Mouse (Mus musculus) myocyte (in vitro differentiated cells): Measurements from ENCODE around the gene Wdr66. TPM values are rescaled to one million over a fixed set of nuclear protein-coding genes. Genes with fewer than 3 reads are reported as not detected.

Experiments
- H3K27me3 ChIP-seq: one replicate; pipeline ENCODE4 v1.6.1; 2011; ENCODE audit not compliant: control insufficient read depth, insufficient read depth, insufficient read length
- H3K36me3 ChIP-seq: one replicate; pipeline ENCODE4 v1.6.1; 2011; ENCODE audit not compliant: control insufficient read depth, insufficient read depth
- H3K4me2 ChIP-seq: one replicate; pipeline ENCODE4 v1.6.1; 2011; ENCODE audit warnings: low read depth, control low read depth
- H3K4me3 ChIP-seq: one replicate; pipeline ENCODE4 v1.5.1; 2011; ENCODE audit warnings: mild to moderate bottlenecking, control low read depth, moderate library complexity
- H3K79me2 ChIP-seq: one replicate; pipeline ENCODE4 v1.6.1; 2011; ENCODE audit not compliant: control insufficient read depth, insufficient read depth
- H3ac ChIP-seq: one replicate; pipeline ENCODE4 v1.6.1; 2011; ENCODE audit not compliant: control insufficient read depth, insufficient read length
- CEBPB ChIP-seq: IDR thresholded peaks from 2 replicates; pipeline ENCODE4 v1.6.1; 2011; ENCODE audit warnings: mild to moderate bottlenecking, moderate library complexity; ENCODE audit not compliant: poor library complexity, insufficient read depth, severe bottlenecking
- E2F4 ChIP-seq: IDR thresholded peaks from one replicate; pipeline ENCODE4 v1.6.1; 2011; ENCODE audit warnings: mild to moderate bottlenecking, control low read depth, moderate library complexity; ENCODE audit not compliant: insufficient read depth
- MAX ChIP-seq: IDR thresholded peaks from one replicate; pipeline ENCODE4 v1.6.1; 2011; ENCODE audit warnings: low read depth, mild to moderate bottlenecking, control low read depth
- MYOD1 ChIP-seq, 3 experiments: IDR thresholded peaks; one replicate each; pipeline ENCODE4 v1.6.1; 2011; ENCODE audit warnings: control low read depth in 2 of 3, low read depth in 2 of 3, mild to moderate bottlenecking in 2 of 3, moderate library complexity in 1 of 3; ENCODE audit not compliant: insufficient read length in 2 of 3, control insufficient read depth in 1 of 3
- MYOG ChIP-seq, 3 experiments: IDR thresholded peaks; one replicate each; pipeline ENCODE4 v1.6.1; 2011; ENCODE audit warnings: control low read depth in 2 of 3, low read depth in 2 of 3, mild to moderate bottlenecking in 2 of 3; ENCODE audit not compliant: insufficient read length in 2 of 3, control insufficient read depth in 1 of 3, insufficient read depth in 1 of 3
- POLR2A ChIP-seq: IDR thresholded peaks from one replicate; pipeline ENCODE4 v1.6.1; 2011; ENCODE audit warnings: low read depth, mild to moderate bottlenecking, control low read depth, moderate library complexity; ENCODE audit not compliant: insufficient read length
- POLR2AphosphoS2 ChIP-seq: IDR thresholded peaks from one replicate; pipeline ENCODE4 v1.6.1; 2011; ENCODE audit warnings: low read depth, control low read depth; ENCODE audit not compliant: insufficient read length
- REST ChIP-seq: IDR thresholded peaks from one replicate; pipeline ENCODE4 v1.6.1; 2011; ENCODE audit warnings: mild to moderate bottlenecking, control low read depth, moderate library complexity; ENCODE audit not compliant: insufficient read depth, insufficient read length
- SRF ChIP-seq: IDR thresholded peaks from one replicate; pipeline ENCODE4 v1.6.1; 2011; ENCODE audit warnings: low read depth; ENCODE audit not compliant: control insufficient read depth, insufficient read length
- TCF12 ChIP-seq: IDR thresholded peaks from one replicate; pipeline ENCODE4 v1.6.1; 2011; ENCODE audit warnings: mild to moderate bottlenecking, control low read depth; ENCODE audit not compliant: poor library complexity, insufficient read depth, severe bottlenecking
- TCF3 ChIP-seq: IDR thresholded peaks from one replicate; pipeline ENCODE4 v1.6.1; 2011; ENCODE audit warnings: low read depth, control low read depth; ENCODE audit not compliant: insufficient read length
- USF1 ChIP-seq: IDR thresholded peaks from one replicate; pipeline ENCODE4 v1.6.1; 2011; ENCODE audit warnings: low read depth, mild to moderate bottlenecking, control low read depth, moderate library complexity
- polyA plus RNA-seq: library from polyadenylated mRNA; unstranded; fragments of >200 nt; fragmentation: generic; extraction: Trizol; gene quantifications from one replicate; pipeline ENCODE4 v1.2.1, GENCODE M21; 2012; ENCODE audit warnings: missing spikeins

Gene Wdr66
- polyA plus RNA-seq, 1 experiment = 0.38 TPM

- Histone ChIP-seq H3K36me3 (no peaks in the 10 kb centered on the region), H3ac (no peak overlapping the region), H3K27me3 (no peaks in the 10 kb centered on the region), H3K4me3 (no peak overlapping the region), H3K4me2 (no peak overlapping the region), H3K79me2 (peaks cover 18% of the 10 kb centered on the region)
- TF ChIP-seq POLR2A (no peak), MYOD1 (IDR thresholded peaks at IDR 0.05; ENCODE audit: control insufficient read depth in 1 of 3, insufficient read length in 2 of 3, low read depth in 2 of 3) (no peak), MYOG (IDR thresholded peaks at IDR 0.05; ENCODE audit: control insufficient read depth in 1 of 3, insufficient read depth in 1 of 3, insufficient read length in 2 of 3, low read depth in 2 of 3) (no peak), POLR2AphosphoS2 (no peak), CEBPB (no peak), E2F4 (no peak), TCF12 (no peak), TCF3 (no peak)
Observed at GRCm38 (mm10) chr5:123347985-123348384, 96.1 kb downstream of the Wdr66 start.

GRCm38 (mm10) chr5:123350386-123350785, 98.5 kb downstream of the Wdr66 start:
- no peak overlapping the region for H3K4me2 ChIP-seq
- TF ChIP-seq TCF12 (no peak), POLR2A (no peak), TCF3 (no peak), E2F4 (no peak), MAX (no peak), MYOD1 (IDR thresholded peaks at IDR 0.05; ENCODE audit: control insufficient read depth in 1 of 3, insufficient read length in 2 of 3, low read depth in 2 of 3) (no peak), MYOG (IDR thresholded peaks at IDR 0.05; ENCODE audit: control insufficient read depth in 1 of 3, insufficient read depth in 1 of 3, insufficient read length in 2 of 3, low read depth in 2 of 3) (no peak), REST (no peak), CEBPB (no peak), SRF (no peak), USF1 (no peak), POLR2AphosphoS2 (no peak)
- no peaks in the 10 kb centered on the region for H3K36me3 ChIP-seq
- H3K4me3 ChIP-seq = no peak overlapping the region
- H3K79me2 ChIP-seq = peaks cover 18% of the 10 kb centered on the region
- H3ac ChIP-seq = no peak overlapping the region
- no peaks in the 10 kb centered on the region for H3K27me3 ChIP-seq

DNA sequence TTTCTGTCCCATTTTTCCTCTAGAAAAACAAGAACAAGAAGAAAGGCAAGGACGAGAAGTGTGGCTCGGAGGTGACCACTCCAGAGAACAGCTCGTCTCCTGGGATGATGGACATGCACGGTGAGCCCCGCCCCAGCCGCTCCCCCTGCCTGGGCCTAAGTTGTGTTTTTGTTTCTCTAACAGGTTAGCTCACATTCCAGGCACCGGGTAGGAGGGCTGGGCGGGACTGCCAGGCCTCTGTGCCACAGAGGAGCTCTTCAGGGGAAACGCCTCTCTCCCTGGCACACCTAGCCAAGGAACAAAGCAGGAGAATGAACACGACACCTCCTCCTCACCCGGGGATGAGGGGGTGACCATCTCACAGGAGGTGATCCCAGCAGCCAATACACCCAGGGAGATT, 104.0 kb downstream of the Wdr66 start:
- Histone ChIP-seq H3K4me3 (no peak overlapping the region), H3K4me2 (no peak overlapping the region), H3ac (no peak overlapping the region), H3K36me3 (peaks cover 5% of the 10 kb centered on the region), H3K27me3 (no peaks in the 10 kb centered on the region), H3K79me2 (no peaks in the 10 kb centered on the region)
- no peak for TF ChIP-seq MYOG (IDR thresholded peaks at IDR 0.05; ENCODE audit: control insufficient read depth in 1 of 3, insufficient read depth in 1 of 3, insufficient read length in 2 of 3, low read depth in 2 of 3)
- TF ChIP-seq REST = no peak
- TF ChIP-seq MYOD1 (IDR thresholded peaks at IDR 0.05; ENCODE audit: control insufficient read depth in 1 of 3, insufficient read length in 2 of 3, low read depth in 2 of 3) = no peak
- no peak for TF ChIP-seq POLR2AphosphoS2
- no peak for TF ChIP-seq POLR2A
- TF ChIP-seq SRF = no peak
- TF ChIP-seq E2F4 = no peak
- TF ChIP-seq MAX = no peak
- TF ChIP-seq USF1 = no peak
- no peak for TF ChIP-seq CEBPB
- TF ChIP-seq TCF12 = no peak
- TF ChIP-seq TCF3 = no peak

DNA sequence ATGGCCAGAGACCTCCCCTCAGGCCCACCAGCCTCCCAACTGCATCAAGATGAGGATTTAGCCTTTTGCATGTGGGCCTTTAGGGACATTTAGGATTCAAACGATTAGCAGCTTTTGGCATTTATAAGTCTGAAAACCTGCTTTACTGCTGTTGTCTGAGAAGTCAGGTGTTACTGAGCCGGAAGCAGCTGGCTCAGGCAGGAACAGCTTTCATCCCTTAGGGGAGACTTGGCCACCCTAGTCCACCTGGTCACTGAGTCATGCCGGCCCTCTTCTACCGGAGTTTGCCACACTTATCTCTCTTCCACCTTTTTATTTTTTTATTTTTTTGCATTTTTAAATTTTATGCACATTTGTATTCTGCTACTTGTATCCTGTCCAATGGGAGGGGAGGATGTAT, 105.4 kb downstream of the Wdr66 start:
- H3K36me3 ChIP-seq = peaks cover 10% of the 10 kb centered on the region
- H3ac ChIP-seq = no peak overlapping the region
- H3K79me2 ChIP-seq = no peaks in the 10 kb centered on the region
- H3K4me2 ChIP-seq = no peak overlapping the region
- TF ChIP-seq TCF12 (no peak), E2F4 (no peak), CEBPB (no peak), TCF3 (no peak), MAX (no peak), POLR2A (no peak), REST (no peak), MYOD1 (IDR thresholded peaks at IDR 0.05; ENCODE audit: control insufficient read depth in 1 of 3, insufficient read length in 2 of 3, low read depth in 2 of 3) (no peak)
- no peaks in the 10 kb centered on the region for H3K27me3 ChIP-seq
- no peak overlapping the region for H3K4me3 ChIP-seq

GRCm38 (mm10) chr5:123359431-123359830, 107.5 kb downstream of the Wdr66 start:
- TF ChIP-seq MYOD1 (IDR thresholded peaks at IDR 0.05; ENCODE audit: control insufficient read depth in 1 of 3, insufficient read length in 2 of 3, low read depth in 2 of 3) = no peak
- TF ChIP-seq SRF = no peak
- TF ChIP-seq TCF3 = no peak
- TF ChIP-seq TCF12 = no peak
- no peak for TF ChIP-seq MAX
- no peak for TF ChIP-seq REST
- no peak for TF ChIP-seq MYOG (IDR thresholded peaks at IDR 0.05; ENCODE audit: control insufficient read depth in 1 of 3, insufficient read depth in 1 of 3, insufficient read length in 2 of 3, low read depth in 2 of 3)
- no peak for TF ChIP-seq E2F4
- Histone ChIP-seq H3K36me3 (peaks cover 10% of the 10 kb centered on the region), H3K79me2 (no peaks in the 10 kb centered on the region), H3K27me3 (no peaks in the 10 kb centered on the region), H3K4me2 (no peak overlapping the region), H3K4me3 (no peak overlapping the region), H3ac (no peak overlapping the region)
